Mouse (Mus musculus) embryonic fibroblast, embryonic 13.5 days (primary cell): ENCODE measurements around the gene Prdx3.

Source experiments
- CTCF ChIP-seq: IDR thresholded peaks from 2 replicates; pipeline ENCODE4 v1.5.1; 2011; ENCODE audit warnings: mild to moderate bottlenecking, control low read depth, low read length, moderate library complexity, borderline replicate concordance; ENCODE audit not compliant: insufficient read depth
- POLR2A ChIP-seq: IDR thresholded peaks from 2 replicates; pipeline ENCODE4 v1.6.1; 2011; ENCODE audit warnings: low read depth, mild to moderate bottlenecking, control low read depth, low read length, moderate library complexity

GRCm38 (mm10) chr19:60887637-60888036 is 13.3 kb upstream of the Prdx3 start:
- TF ChIP-seq POLR2A (no peak), CTCF (no peak)
